Mouse (Mus musculus): ENCODE measurements around the gene Unc45a.
"Not testable (repeated sequence)": the region's sequence is repeated elsewhere in the genome, so short reads cannot be mapped to it uniquely, and the experiment has no call there.

Gene Unc45a

DNA sequence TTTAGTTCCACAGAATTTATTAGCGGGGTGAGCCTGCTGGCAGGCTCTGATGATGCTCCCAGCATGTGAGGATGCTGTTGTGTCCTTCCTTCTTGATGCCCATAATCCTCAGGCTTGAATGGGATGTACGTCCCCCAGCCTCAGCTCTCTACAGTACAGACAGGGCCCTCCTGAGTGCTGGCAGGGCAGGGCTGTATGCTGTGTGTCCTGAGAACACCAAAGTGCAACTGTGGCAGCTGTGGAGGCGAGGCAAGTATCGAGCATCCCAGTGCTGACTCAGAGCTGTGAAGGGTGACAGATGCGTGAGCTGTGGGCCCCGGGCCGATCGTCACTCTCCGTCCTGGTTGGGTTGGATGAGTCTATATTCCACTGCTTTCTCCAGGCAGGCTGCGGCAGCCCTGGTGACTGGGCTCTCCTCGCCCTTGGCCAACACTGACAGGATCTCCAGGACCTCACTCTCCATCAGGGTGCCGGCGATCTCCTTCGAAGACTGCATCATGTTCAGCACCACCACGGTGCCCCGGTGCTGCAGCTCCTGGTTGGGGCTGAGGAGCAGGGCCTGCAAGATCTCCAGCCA is 15.4 kb downstream of the Unc45a start:
- DNase-seq (ENCODE audit: low read depth, low spot score): no peak

DNA sequence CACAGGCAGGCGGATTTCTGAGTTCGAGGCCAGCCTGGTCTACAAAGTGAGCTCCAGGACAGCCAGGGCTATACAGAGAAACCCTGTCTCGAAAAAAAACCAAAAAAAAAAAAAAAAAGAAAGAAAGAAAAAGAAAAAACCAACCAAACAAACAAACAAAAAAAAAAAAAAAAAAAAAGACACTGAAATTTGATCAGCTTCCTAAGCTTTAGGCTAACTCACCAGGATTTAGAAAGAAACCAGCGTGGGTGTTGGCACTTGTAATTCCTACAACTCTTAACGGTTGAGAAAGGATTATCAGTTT is 16.0 kb downstream of the Unc45a start:
- DNase-seq (ENCODE audit: low read depth, low spot score): not testable (repeated sequence)

DNA sequence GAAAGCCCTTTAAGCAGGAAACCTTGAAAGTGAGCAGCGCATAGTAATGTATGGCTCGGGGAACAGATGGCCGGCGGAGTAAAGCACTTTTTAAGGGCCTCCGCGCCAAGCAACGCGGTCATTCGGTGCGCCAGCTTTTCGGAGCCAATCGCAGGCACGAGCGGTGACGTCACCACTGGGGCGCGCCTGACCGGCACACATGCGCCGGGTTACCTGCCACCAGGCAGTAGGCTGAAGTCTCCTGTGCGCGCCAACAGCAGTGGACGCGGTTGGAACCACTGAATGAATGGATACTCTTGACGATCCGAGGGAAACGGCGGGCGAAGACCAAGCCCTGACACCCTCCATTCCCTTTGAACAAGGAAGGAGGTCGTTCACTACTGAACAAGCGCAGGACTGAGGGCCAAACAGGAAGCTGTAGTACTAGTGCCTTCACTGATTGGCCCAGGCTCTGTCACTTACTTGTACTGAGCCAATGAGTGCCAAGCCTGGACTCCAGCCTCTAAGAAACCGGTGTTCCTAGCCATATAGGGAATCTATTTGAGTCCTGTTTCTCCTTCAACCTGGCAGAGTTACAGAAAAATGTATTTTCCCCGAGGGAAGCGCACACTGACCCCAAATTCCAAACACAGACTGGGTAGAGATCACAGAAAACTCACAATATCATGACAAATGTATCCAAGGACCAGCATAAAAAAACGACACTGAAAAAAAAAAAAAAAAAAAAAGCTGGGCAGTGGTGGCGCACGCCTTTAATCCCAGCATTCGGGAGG is 16.6 kb downstream of the Unc45a start, which contains the start of gene Rccd1:
TSS of gene Rccd1 (minus strand) at position 412 of the 773 bp plus-strand sequence.
- peak; percentile 83 for DNase-seq (ENCODE audit: low read depth, low spot score)

DNA sequence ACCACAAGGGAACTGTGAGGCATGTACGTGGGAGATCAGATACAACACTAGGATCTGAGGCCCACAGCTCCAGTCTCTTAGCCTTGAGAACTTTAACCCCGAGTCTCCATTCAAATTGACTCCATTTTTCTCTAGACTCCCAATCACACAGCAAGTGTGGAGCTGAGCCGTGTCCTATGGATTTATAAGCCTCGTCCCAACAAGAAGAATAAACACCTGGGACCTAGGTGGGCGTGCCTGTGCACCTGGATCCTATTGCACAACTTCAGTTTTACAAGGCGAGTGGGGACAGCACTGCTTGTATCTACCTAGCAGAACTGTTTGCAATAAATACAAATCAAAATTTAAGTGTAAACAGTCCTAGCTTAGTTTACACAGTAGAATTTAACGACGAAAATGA is 17.5 kb downstream of the Unc45a start:
- no peak for DNase-seq (ENCODE audit: low read depth, low spot score)

DNA sequence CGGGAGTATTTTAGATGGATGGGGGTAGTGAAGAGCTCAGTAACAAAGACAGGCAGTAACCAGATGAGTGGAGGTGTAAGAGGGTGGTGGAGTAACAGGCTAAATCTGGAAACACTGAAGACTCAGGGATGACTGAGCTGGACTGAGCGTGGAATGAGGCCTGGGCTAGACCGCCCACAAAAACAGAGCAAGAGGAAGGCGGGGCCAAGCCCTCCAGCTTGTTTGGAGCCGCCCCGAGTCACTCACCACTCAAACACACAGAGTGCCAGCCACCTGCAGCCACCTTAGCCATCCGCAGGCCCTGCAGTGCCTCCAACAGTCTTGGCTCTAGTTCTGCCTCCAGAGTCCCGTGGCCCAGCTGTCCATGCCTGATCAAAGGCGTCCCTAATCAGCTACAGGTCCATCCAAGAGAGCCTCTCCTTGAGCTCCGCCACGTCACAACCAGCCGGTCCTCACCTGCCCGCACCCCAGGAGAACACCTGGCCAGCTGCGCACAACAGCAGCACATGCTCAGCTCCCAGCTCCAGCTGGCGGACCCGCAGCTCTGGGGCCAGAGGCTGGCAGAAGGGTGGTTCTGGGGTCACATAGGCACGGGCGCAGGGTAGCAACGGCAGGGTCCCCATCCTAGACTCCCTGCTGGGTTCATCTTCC is 20.8 kb downstream of the Unc45a start:
- DNase-seq (ENCODE audit: low read depth, low spot score): no peak

DNA sequence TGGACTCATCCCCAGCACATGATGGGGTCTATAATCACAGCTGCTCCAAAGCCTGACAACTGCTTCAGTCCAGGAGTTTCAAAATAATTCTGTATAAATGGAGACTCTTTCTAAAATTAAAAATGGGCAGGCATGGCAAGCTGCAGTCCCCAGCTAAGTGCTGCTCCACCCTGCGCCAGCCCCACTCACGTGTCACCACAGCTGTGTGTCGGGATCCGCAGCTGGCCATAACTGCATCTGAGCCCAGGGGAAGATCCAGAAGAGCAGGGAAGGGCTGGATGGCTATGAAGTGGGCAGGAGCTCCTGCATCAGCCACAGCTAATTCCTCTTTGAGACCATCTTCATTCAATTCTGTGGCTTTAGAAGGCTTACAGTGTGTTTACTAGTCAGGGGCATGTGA is 22.1 kb downstream of the Unc45a start:
- DNase-seq (ENCODE audit: low read depth, low spot score): no peak

DNA sequence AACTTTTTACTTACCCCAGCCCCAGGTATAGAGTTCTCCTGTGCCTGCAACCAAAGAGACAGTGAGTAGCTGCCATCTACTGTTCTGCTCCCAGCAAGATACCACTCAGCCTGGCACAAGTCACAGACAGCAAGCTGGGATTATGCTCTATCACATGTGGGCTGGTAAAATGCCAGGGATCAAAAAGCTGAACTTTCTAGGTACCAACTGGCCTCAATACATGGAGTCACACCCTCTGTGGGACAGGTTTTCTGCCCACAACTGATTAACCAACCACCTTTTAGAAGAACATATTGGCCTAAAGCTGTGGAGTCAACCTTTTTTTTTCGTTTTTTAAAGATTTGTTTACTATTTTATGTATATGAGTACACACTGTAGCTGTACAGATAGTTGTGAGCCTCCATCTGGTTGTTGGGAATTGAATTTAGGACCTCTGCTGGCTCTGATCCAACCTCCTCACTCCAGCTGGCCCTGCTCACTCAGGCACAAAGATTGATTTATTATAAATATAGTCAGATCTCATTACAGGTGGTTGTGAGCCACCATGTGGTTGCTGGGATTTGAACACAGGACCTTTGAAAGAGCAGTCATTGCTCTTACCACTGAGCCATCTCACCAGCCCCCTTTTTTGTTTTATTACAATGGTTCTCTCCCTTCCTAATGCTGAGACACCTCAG is 23.2 kb downstream of the Unc45a start:
- DNase-seq (ENCODE audit: low read depth, low spot score): no peak

DNA sequence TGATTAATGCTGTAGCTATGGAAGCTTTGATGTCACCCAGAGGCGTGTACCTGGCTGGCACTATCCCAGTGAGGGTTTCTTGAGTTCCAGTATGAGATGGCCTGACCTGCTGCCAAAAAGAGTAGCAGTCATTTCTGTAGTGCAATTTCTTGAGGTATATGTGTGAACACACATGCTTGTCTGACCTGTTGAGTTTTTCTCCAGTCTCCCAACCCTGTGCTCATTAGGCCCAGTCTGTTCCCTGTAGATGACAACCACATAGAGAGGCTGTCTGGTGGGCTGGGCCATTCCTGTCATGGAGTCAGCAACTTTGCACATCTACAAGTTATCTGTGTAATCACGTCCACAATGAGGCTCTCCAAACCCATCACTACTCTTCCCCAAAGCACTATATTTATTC is 25.1 kb downstream of the Unc45a start:
- no peak for DNase-seq (ENCODE audit: low read depth, low spot score)

DNA sequence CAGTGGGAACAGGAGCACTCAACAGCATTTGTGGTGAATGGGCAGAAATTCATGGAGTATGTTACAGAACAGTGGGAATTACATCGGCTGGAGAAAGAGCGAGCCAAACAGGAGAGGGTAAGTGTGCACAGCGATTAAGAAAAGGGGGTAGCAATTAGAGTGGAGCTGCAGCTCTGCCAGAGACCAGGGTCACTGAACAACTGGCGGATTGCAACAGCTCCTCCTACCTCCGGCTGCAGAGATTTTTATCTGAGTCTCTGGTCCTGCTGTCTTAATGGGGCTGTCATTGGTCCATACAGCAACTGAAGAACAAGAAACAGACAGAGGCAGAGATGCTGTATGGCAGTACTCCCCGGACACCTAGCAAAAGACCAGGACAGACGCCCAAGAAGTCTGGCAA is 30.0 kb downstream of the Unc45a start:
- DNase-seq (ENCODE audit: low read depth, low spot score): no peak

DNA sequence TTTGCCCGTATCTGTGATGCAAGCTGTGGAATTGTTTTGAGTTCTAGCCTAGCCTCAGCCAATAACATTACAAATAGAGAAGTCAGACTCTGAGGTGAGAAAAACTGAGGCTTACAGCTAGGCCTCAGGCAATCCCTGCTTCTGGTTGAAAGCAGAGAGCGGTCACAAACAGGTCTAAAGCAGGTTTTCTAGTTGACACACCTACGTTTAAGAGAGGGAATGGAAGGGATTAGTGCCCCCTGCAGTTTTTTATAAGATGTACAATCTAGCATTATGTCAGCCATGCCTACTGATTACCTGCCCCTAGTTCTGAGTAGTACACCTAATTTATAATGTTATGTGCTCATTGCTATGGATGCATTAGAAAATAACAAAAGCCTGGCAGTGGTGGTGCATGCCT is 33.0 kb downstream of the Unc45a start:
- DNase-seq (ENCODE audit: low read depth, low spot score): no peak

DNA sequence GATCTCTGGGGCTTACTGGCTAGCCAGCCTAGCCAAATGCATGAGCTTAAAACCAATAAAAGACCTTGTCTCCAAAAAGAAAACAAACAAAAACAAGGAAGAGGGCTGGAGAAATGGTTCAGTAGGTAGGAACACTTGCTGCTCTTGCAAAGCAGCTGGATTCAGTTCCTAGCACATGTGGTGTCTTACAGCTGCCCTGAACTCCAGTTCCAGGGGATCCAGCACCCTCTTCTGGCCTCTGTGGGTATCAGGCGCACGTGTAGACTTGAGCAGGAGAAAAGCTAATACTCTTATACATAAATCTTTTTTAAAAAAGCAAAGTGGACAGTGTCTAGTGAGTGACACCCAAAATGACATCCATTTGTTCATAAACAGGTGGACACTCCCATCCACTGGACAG is 39.3 kb downstream of the Unc45a start:
- no peak for DNase-seq (ENCODE audit: low read depth, low spot score)

DNA sequence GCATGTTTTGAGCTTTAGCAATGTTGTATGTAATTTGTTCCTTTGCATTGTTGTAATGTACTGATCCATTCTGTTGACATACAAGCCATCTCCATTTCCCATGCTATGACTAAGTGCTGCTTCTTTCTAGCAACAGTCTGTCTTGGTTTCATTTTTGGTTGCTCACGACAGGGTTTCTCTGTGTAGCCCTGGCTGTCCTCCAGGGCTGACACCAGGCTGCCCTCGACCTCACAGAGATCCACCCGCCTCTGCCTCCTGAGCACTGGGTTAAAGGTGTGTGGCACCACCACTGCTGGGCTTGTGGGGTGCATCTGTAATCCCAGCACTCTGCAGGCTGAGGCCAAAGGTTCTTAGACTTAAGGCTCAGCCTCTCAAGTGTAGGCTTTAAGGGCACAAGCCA is 41.2 kb downstream of the Unc45a start:
- no peak for DNase-seq (ENCODE audit: low read depth, low spot score)

DNA sequence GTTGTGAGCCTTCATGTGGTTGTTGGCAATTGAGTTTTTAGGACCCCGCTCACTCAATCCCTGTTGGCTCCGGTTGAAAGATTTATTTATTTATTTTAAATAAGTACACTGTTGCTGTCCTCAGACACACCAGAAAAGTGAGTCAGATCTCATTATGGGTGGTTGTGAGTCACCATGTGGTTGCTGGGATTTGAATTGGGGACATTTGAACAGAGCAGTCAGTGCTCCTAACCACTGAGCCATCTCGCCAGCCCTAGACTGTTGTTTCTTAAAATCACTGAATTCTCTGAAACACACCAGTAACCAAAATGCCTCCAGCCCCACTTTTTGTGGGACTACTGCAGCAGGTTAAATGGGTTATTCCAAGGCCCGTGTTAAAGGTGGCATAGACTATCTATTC is 42.1 kb downstream of the Unc45a start:
- no peak for DNase-seq (ENCODE audit: low read depth, low spot score)

DNA sequence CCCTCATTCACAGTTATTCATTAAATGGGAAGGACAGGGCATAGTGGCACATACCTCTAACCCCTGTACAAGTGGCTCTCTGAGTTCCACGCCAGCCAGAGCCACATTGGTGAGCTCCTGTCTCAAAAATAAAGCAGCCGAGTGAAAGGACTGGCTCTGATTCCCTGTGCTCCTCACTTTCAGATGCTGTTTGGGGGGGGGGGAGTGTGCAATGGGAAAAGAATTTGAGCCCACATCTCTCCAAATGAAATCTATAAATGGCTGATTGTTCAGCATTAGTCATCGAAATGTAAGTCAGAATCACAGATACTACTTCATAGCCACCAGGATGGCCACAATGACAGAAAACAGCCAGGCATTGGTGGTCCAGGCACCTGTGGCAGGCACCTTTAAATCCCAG is 43.8 kb downstream of the Unc45a start:
- DNase-seq (ENCODE audit: low read depth, low spot score): no peak

DNA sequence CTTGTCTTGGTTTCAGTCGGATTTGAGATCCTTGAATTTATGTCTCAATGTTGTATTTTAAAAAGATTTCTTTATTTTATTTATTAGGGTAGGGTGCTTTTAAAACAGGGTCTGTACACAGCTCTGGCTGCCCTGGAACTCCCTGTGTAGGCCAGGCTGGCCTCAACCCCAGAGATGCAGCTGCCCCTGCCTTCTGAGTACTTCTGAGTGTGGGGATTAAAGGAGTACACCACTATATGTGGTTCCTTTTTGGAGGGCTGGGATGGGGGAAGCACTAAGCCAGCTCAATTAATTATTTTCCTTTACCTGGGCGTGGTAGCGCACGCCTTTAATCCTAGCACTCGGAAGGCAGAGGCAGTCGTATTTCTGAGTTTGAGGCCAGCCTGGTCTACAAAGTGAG is 44.3 kb downstream of the Unc45a start:
- no peak for DNase-seq (ENCODE audit: low read depth, low spot score)

DNA sequence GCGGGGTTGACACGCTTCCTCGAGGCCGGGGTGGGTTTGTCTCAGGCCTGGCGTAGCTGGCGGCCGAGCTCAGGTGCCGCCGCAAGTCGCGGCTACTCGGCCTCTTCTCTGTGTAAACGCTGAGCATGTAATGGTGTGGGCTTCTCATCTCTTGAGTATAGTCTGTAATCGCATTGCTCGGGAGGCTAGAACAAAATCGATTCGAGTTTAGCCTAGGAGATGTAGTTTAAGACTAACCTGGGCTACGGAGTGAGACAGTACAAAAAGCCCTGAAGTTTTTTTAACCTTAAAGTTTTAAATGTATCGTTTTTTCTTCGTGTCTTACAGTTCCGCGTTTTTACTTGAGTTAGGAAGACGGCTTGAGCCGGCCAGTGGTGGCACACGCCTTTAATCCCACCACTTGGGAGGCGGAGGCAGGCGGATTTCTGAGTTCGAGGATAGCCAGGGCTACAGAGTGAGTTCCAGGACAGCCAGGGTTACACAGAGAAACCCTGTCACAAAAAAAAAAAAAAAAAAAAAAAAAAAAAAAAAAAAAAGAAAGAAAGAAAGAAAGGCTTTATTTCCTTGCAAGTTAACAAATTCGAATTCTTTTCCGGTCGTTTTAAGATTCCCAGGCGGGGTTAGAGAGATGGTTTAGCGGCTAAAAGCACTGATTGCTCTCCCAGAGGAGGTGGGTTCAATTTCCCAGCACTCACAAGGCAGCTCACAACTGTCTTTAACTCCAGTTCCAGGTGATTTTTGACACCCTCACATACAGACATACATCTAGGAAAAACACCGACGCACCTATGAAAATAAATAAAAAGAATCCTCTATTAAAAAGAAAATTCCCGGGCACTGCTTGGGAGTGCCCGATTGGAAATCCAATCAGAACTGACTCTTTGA is 45.8 kb downstream of the Unc45a start:
- no peak for DNase-seq (ENCODE audit: low read depth, low spot score)

DNA sequence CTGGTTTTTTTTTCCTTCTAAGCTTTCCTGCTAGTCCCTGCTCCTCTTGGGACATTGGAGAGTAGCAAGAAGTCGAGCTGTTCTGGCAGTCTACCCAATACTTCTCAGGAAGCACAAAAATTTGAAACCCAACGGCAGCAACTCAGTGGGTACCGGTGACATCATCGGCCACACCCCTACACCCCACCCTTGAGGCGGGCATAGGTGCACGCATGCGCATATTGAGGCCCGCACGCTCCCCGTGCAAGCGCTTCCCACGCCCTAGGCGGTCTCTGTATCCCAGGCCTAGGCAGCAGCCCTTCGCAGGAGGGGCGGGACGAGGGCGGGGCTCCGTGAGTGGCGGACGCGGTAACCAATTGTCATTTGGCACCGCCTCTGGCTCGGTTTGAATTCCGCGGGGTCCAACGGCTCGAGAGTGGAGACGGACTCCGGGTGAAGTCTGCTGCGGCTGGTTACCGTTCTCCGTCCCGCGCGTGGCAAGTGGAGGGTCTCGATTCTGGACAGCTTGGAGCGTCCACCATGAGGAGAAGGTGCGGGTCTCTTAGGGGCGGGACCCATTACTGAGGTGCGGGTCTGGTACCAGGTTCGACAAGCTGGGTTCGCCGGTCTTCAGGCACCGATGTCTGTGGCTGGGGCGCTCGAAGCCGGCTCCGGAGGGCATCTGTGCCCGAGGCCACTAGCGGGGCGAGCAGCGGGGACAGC is 46.6 kb downstream of the Unc45a start, which contains the start of gene Prc1:
TSS of gene Prc1 (plus strand) at position 389 of the 702 bp plus-strand sequence.
- DNase-seq (ENCODE audit: low read depth, low spot score): peak; percentile 94

DNA sequence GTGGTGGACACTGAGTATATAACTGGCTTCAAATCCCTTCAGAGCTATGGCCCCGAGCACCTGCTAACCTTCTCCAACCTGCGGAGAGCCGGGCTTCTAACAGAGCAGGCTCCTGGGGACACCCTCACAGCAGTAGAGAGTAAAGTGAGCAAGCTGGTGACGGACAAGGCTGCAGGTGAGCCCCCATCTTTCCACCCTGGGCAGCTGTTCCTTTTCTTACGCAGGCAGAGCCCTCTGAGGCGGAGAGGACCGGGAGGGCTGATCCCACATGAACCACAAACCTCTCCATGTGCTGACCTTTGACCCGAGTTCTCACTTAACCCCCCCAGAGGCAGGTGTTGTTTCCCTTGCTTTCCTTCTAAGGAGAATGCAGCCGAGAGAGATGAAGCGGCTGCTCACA is 53.1 kb downstream of the Unc45a start:
- no peak for DNase-seq (ENCODE audit: low read depth, low spot score)

DNA sequence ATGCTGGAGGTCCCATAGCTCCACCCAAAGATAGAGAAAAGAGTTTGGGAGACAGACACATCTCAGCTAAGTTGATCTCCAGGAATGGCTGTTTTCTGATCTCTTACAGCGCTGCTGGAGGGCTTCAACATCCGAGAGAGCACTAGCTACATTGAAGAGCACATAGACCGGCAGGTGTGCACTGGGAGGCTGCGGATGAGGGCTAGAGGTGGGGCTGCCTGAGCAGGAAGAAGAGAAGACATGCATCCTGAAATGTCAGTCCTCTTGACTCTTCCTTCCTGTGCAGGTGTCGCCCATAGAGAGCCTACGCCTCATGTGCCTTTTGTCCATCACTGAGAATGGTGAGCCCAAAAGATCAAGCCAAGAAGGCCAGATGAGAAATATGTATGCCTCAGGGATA is 55.1 kb downstream of the Unc45a start:
- DNase-seq (ENCODE audit: low read depth, low spot score): no peak

DNA sequence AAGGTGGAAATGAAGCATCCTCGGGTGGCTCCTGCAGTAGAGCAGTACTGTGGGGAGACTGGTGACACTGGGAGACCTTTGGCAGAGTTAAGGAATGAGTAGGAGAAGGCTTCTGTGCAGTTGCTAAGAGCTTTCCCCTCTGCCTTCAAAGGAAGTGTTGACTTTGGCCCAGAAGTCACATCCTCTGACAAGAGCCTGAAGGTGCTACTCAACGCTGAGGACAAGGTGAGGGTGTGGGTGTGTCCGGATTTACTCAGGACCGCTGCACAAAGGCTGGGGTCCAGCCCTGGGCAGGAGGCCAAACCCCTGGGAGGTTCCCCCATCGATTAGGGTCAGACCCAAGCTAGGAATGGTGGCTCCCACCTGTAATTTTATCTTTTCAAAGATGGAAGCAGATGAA is 56.4 kb downstream of the Unc45a start:
- no peak for DNase-seq (ENCODE audit: low read depth, low spot score)

Data from WW6 (cell line).